Mouse (Mus musculus) urinary bladder, postnatal 25 days (tissue): Measurements from ENCODE around the gene Arhgap15.

Experiments used
- DNase-seq: peaks from one replicate; pipeline ENCODE4 v3.0.0; 2022; ENCODE audit warnings: low spot score

Gene Arhgap15

DNA sequence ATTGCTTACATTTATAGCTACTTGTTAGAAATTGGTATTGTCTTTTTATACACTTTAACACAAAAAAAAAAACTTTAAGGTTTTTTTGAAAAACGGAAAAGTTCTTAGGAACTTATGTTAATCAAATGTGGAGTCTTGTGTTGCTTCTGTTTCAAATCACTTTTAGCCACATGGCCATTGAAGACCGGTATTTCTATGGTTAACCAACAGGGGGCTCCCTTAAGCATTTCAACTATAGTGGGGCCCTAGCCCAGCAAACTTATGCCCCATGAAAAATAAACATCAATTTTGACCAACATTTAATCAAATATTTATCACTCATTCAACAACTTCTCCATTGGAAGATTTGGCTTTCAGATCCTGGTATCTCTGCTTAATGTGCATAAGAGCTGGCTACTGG is 557.5 kb downstream of the Arhgap15 start:
- no peak for DNase-seq

DNA sequence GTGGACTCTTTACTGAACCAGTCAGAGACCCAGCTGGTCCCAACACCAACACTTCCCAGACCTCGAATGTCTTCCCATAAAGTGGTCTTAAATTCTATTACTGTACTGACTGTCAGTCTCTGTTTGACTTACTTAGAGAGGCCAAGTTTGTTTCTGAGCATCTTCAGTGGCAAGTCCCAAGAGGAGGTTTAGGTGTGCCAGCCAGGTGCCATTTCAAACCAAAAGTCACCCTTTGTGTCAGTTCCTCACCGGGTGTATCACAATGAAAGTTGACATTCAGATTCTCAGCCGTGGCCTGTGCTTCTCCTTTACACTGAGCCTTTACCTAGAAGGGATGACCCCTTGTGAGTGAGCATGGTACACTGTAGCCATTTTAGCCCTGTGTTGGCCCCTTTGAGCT is 560.5 kb downstream of the Arhgap15 start:
- DNase-seq, result no peak

DNA sequence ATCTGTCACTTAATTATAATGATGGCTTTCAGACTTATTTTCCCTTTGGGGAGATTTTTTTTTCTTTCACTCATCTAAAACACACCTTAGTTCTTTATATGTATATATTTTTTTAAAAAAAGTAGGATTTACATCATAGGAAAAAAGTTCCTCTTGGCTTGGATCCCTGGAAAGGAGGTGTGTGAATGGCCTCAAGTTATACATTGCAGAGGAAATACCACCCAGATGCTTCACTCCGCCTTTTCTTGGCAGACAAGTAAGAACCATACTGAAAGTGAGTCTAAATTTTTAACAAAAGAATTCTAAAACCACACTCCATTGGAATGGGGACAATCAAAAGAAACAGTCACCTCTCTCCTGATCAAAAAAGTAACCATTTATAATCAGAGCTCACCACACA is 560.9 kb downstream of the Arhgap15 start:
- DNase-seq, result no peak

DNA sequence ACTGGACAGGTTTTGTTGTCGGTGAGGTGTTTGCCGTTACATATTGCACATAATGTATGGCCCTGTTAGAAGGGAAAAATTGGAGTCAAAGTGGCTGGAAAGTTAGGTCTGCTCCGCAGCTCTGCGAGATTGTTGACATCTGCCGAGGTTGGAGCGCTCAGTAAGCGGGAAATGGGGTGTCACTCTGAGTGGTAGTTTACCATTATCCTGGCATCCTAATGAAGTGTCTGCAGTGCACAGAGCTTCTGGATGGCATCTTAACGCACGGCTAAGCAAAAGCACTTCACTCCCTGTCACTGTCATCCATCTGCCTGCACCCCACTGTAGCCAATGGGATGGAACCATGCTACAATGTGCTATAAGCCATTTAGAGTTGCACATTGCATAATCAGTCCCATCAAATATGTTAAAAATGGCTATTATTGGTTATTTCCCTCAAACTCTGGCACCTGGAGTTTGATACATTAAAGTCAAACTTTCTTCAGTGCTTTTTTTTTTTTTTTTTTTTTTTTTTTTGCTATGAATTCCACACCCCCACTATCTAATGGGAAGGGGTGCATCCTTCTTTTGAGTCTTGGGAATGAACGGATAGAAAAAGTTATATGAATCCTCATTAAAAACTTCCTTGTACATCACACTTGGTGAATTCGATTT is 561.6 kb downstream of the Arhgap15 start:
- no peak for DNase-seq

DNA sequence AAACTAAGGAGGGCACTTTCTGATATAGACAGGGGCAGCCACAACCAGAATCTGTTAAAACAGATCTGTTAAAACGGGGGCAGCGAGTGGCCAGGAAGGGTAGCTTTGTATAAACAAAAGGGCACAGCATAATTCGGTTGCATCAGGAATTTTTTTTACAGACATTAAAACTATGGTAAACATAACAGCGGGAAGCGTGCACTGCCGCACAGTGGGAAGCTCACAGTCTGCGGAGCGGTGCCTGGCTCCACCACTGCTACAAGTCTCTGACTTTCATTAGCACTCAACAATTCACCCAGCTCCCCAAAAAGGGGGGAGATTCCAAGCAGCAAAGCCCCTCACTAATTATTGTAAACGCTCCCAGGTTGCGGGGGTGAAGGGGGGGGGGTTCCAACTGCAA is 562.6 kb downstream of the Arhgap15 start:
- no peak for DNase-seq

DNA sequence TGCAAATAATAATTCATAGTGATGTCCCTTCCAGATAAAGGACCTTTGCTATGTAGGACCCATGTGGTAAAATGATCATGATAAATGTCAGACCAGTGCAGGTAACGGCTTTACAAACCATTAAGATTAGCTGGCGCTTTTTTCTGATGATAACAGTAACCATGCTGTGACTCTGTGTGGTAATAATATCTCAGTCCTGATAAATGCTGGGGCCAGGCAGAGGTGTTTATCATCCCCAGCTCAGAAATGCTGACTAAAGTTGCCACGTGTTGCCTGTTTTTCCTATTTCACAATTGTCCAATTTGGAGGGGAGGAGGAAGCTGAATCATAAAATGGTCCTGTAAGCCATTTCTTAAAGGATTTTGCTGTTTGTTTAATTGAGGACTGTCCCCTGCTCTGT is 564.9 kb downstream of the Arhgap15 start:
- DNase-seq, result no peak

DNA sequence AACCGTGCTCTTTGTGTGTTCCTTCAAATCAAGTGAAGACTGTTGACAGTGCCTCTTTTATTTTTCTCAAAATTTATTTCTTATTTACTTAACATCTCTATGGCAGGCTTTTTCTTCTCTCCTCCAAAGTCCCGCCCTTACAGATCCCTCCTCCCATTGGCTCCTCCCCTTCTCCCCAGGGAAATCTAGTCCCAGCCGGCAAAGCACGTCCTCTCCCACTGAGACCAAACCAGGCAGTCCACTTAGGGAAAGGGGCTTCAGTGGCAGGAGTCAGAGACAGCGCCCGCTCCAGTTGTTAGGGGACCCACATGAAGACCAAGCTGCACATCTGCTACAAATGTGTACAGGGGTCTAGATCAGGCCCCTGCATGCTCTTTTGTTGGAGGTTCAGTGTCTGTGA is 569.8 kb downstream of the Arhgap15 start:
- peak; percentile 19 for DNase-seq

DNA sequence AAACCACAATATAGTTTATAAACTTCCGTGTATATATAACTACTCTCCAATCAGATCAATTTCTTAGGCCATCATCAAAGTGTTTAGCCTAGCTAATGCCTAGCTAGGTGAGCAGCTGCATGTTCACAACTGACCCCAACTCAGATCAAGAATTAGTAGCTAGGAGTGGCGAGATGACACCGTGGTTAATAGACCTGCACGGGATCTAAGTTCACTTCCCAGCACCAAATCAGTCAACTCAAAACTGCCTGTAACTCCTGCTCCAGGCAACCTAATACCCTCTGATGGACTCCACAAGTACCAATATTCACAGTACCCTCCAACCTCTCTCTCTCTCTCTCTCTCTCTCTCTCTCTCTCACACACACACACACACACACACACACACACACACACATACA is 570.9 kb downstream of the Arhgap15 start:
- no peak for DNase-seq

DNA sequence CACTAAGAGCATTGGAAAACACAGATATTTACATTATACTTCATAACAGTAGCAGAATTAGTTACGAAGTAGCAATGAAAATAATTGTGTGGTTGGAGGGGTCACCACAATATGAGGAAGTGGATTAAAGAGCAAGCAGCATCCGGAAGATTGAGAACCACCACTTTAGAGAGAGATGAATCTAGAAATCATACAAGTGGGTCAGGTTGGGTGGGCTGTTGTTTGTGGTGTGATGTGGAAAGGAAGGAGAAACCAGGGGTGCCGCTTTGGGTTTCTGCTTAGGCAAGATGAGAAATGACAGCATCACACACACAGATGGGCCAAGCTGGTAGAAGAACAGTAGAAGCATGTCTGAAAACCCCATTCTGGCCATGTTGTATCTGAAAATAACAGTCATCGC is 575.2 kb downstream of the Arhgap15 start:
- DNase-seq, result no peak

DNA sequence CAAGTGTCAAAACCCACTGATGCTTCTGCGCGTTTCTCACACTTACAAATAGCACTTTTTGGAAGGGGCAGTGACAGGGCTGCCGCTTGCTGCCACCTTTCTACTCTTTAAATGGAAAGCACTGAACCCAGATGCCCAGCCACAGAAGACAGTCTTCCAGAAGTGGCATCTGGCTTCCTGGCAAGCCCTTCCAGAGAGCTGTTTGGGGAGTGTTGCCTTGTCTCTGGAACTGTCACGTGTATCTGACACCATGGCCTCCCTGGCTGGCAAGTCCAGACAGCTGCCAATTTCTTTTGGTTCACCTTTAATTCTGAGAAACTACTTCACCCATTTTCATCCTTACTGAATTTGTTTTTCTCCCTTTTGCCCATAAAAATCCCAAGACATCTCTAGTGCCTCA is 584.7 kb downstream of the Arhgap15 start:
- no peak for DNase-seq

DNA sequence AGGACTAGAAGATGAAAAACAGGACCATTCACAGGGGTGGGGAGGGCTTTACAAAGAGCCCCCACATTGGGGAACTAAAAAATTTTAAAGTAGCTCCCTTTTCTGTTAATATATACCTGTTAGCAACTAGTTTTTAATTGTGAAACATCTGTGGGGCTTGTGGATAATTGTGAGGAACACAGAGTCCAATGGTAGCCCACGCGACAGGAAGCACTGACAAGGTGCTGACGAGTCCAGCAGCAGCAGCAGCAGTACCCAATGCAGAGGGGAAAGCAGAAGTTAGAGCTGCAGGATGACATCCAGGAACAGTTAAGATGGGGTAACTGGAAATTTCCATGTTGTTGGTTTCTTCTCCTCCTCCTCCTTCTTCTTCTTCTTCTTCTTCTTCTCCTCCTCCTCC is 585.4 kb downstream of the Arhgap15 start:
- no peak for DNase-seq

DNA sequence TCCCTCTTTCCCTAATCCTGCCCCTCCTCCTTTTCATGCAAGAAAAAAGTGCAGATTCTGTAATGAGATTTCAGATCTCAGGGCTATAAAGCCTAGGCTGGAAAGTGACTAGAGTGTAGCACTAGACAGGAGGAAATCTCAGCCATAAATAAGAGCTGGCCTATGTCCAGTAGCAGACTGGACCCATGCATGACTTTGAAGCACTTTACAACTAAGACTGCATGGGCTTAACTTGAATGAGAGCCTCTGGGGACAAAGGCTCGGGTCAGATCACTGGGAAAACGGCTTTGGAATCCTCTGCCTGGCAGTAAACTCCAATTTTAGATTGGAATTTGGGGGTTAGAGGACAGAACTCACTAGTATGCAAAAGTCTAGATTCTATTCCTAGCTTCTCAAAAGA is 585.9 kb downstream of the Arhgap15 start:
- no peak for DNase-seq

DNA sequence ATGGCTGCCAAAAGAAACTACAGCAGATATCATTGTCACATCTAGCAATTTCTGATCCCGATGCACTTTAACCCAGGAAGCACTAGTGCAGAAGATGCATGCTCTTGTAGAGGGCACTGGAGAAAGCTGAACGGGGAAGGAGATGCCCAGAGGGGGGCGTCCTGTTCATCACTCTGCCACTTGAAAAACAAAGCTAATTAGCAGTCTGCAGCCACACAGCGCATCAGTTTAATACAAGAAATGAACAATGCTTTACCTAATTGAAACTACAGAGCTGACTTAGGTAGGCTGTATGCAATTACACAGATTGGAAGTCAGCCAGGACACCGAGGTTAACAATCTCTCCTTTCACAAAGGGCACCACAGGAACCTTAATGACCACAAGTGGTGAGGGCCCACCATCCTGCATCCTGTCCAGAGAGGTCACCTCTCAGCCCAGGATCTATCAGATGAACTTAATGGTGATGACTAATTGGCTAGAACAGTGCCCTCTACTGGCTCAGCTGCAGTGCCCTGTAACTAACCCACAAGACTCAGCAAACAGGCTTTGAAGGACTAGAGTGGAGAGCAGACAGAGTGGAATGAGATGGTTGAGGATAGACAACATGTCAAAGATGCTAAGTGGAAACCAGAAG is 588.2 kb downstream of the Arhgap15 start:
- no peak for DNase-seq

DNA sequence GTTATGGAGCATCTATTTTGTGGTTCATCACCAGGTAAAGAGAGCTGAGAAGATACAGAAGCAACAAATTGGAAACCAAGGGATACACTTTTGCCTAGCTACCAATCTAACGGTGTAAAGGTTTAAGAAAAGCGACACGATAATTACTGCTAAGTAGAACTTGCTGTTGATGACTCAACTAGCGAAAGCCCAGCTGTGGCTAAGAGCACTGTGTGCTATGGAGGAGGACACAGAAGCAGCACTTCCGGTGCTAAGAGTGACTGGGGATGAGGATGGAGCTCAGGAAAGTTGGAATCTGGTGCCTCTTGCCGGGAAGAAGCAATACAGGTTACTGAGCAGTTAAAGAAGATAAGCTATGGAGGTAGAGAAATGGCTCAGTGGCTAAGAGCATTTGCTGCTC is 589.8 kb downstream of the Arhgap15 start:
- no peak for DNase-seq

DNA sequence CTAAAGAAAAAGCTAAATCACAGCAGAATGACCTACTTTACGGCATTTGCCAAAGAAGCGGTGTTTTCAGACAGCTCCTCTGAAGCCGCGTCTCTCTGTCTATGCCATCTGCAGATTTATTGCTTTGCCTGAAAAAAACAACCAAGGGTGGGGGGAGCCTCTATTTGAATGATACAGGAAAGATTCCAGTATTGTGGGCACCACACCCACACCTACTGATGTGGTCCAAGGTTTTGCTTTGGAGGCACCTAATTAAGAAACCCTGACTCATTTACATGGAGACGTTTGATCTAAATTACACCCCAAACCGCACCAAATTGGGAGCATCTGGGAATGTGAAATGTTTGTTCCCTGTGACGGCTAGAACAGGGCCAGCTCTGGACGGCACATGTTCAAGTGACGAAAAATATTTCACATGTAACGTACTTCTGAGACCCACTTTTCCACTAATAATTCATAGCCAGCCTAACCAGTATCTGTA is 592.5 kb downstream of the Arhgap15 start:
- no peak for DNase-seq

DNA sequence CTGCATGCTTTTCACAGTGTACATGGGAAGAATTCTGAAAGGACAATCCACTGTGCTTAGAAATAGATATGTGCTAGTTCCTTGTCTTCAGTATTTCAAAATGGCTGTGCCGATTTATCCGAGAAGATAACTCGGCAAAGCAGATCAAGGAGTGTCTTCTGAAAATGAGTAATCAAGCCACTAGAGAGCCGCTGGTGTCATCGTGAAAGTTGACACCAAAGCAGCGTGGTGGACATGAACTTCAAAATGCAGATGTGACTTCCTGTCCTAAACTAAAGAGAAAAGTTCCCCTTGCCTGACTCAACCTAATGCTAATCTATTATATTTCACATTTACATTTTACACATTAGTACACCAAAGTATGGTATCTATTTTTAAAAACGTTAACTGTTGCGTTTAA is 596.2 kb downstream of the Arhgap15 start:
- no peak for DNase-seq

DNA sequence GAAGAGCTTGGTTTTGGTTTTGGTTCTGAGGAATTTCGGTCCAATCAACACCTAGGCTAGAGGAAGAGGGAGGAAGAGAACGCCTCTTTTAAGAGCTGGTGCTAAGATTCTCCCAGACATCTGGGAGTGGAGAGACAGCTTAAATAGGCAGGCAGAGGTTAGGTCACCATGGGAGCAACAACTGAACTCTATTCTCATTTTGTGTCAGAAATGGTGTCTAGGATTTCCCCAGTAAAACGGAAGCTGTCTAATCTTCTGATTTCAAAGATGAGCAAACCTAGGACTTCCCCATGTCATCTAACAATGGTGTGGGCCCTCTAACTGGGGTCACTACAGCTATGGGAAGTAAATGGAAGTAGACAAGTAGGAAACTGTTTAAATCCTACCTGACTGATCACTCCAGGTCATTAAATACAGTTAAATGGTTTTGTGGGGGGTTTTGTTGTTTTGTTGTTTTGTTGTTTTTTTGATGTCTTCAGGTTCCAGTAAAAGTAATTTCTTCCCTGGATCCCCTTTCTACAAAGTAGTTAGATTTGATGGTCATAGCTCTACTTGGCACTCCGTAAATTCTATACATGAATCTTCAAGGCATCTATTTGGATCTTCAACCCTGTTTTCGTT is 596.8 kb downstream of the Arhgap15 start:
- DNase-seq, result no peak

DNA sequence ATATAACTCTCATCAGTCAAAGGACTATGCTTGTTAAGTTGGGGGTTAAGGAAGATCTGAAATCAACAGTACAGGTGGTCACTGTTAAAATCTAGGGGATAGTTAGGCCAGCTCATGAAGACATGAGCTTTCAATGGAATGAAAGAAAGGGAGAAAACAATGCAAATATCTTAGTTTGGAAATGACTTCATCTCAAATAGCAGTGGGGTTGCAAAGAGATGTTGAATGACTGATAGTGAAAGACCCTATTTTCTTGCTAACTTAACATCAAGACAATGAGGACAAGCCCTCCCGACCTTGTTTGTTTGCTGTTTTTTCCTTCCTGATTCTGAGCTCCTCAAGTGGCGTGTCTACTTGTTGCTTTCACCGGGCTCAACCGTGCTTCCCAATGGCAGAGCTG is 597.6 kb downstream of the Arhgap15 start:
- no peak for DNase-seq

DNA sequence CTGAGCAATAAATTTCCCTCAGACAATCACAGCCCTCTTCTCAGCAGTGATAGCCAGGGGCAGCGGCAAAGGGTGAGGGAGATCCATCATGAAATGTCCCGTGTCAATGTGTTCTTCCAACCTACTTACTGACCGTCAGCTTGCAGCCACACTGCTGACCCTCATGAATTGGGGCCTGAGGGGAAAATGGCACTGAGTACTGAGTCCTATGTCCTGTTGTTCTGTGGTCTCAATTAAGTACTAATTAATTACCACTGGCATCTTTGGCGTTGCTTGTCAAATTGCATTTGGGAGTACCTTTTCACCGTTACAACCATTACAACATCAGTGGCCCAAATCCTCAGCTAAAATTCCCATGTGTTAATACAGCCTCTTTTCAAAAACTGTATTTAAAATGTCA is 599.2 kb downstream of the Arhgap15 start:
- DNase-seq, result no peak

DNA sequence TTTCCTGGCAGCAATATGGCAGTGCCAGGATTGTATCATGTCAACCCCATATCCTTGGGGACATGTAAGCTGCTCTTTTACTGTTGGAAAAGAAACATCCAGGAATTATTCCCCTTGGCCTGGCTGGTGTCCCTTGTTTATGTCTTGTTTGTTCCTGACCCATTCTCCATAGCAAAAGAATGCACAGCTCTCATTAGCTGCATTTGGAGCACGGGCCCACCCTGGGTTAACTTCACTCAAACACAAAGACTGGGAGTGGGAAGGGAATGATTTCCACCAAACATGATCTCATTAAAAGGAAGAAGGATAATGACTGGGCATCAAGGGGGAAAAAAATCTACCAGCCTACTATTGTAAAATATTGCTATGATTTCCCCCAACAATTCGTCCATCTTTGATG is 600.5 kb downstream of the Arhgap15 start:
- no peak for DNase-seq

DNA sequence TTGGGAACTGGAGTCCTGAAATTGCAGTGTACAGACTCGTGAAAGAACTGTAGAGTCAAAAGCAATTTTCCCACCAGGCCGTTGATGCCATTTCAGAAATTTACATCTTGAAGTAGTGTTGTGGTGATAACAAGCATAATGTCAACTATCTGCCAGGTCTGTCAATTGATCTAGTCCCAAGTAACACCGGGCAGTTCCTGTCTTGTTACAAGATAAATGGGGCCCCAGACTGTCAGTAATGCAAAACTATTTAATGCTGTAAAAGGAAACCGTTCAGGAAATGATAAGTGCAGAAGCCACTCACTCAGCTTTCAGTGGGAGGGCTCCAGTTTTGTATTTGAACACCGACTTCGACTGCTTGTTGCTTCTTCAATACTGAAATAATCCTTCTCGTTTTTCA is 604.3 kb downstream of the Arhgap15 start:
- DNase-seq, result no peak

DNA sequence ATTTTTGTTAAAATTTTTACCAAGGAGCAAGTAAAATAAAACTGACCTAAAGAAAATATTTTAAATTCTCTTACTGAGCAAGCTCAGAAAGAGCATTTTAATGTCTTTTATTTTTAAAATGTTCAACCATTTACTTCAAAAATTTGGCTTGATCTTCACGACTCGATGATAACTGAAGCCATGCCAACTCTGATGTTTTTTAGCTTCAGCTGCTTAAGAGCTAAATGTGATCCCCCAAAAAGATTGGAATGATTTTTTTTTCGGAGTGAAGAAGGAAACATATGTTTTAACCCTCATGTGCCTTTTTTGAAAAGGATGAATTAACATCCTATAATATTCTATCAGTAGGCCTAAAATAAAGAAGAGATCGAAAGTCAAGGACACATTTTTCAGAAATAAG is 605.0 kb downstream of the Arhgap15 start:
- DNase-seq, result no peak

DNA sequence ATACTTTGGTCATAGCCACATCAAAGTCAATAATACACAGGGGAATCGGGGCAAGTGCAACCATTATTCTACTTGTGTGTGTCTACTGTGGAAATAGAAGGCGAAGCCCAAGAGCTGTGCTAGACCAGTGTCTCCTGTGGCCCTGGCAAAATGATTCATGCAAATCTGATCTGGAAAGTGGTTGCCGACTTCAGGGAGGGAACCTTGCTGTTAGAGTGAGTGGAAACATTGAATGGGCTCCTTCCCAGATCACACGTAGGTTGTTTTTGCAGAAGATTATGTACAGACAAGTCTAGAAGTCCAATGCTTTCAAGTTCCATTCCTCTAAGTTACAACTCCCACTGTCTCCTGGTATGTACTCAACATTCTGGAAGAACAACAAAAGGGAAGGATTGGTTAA is 606.2 kb downstream of the Arhgap15 start:
- no peak for DNase-seq

DNA sequence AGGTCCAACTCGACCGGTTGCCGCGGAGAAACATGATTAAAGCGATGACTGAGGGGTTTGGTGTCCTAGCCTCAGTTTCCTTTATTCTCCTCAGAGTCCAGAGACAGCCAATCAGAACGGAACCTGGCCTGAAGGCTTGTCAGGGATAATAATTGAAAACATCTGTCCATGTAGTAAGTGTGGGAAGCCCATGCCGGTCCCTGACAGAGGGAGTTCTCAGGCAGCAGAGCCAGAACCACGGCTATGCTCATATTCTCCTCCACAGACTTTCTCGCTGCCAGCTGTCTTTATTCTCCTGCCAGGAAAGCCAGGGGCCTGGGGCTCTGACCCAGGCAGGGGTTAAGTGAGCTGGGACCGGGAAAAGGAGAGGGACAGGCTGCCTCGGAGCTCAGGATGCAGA is 606.7 kb downstream of the Arhgap15 start:
- no peak for DNase-seq
